Mouse (Mus musculus): Measurements from ENCODE around the gene Fam221a. TPM values are rescaled to one million over a fixed set of nuclear protein-coding genes. Genes with fewer than 3 reads are reported as not detected.
"Not testable (repeated sequence)": the region's sequence is repeated elsewhere in the genome, so short reads cannot be mapped to it uniquely, and the experiment has no call there.

The Fam221a gene
- total and polyA plus RNA-seq, 3 experiments = 0.08 TPM; not detected in 2

- Histone ChIP-seq H3K79me2 (ENCODE audit: control insufficient read depth, insufficient read depth, low read length, poor library complexity) (no peaks in the 10 kb centered on the region), H3K27me3 (ENCODE audit: control insufficient read depth in 1 of 2, insufficient read depth in 2 of 2, low read length in 2 of 2) (no peaks in the 10 kb centered on the region), H3K4me3 (ENCODE audit: control insufficient read depth in 1 of 2, insufficient read depth in 1 of 2, low read depth in 2 of 2, low read length in 2 of 2) (no peak overlapping the region), H3K9me3 (replicated peaks; ENCODE audit: insufficient read depth, low read length) (no peaks in the 10 kb centered on the region), H3K9ac (ENCODE audit: control insufficient read depth, low read depth, low read length, poor library complexity, severe bottlenecking) (no peak overlapping the region), H3K36me3 (ENCODE audit: control insufficient read depth in 1 of 2, insufficient read depth in 2 of 2, low read length in 2 of 2) (no peaks in the 10 kb centered on the region), H3K4me1 (ENCODE audit: control insufficient read depth in 1 of 2, insufficient read depth in 2 of 2, low read length in 2 of 2) (no peaks in the 10 kb centered on the region), H3K27ac (ENCODE audit: control insufficient read depth, low read depth, low read length) (no peak overlapping the region)
- TF ChIP-seq JUND (IDR thresholded peaks at IDR 0.05; ENCODE audit: low read depth, low read length) (no peak), MAFK (IDR thresholded peaks at IDR 0.05; ENCODE audit: borderline replicate concordance, low read depth, low read length) (no peak), TBP (IDR thresholded peaks at IDR 0.05; ENCODE audit: low read depth, low read length) (no peak), ELF1 (IDR thresholded peaks at IDR 0.05; ENCODE audit: low read depth, low read length) (no peak), ETS1 (IDR thresholded peaks at IDR 0.05; ENCODE audit: low read depth, low read length) (no peak), UBTF (IDR thresholded peaks at IDR 0.05; ENCODE audit: borderline replicate concordance, insufficient read depth, low read depth, low read length) (no peak), MYB (IDR thresholded peaks at IDR 0.05; ENCODE audit: low read depth, low read length) (no peak), ZC3H11A (IDR thresholded peaks at IDR 0.05; ENCODE audit: low read depth, low read length) (no peak), HCFC1 (IDR thresholded peaks at IDR 0.05; ENCODE audit: low read depth, low read length) (no peak), USF2 (IDR thresholded peaks at IDR 0.05; ENCODE audit: borderline replicate concordance in 1 of 2, insufficient read depth in 1 of 2, low read depth in 1 of 2, low read length in 2 of 2) (no peak), USF1 (IDR thresholded peaks at IDR 0.05; ENCODE audit: low read depth, low read length) (no peak)
- DNase-seq (ENCODE audit: low read depth, low spot score) = no peak
Measured at GRCm38 (mm10) chr6:49410830-49411229, 43.3 kb downstream of the Fam221a start.

- not testable (repeated sequence) for H3K9ac ChIP-seq (ENCODE audit: control insufficient read depth, low read depth, low read length, poor library complexity, severe bottlenecking); DNase-seq (ENCODE audit: low read depth, low spot score); H3K36me3 ChIP-seq (ENCODE audit: control insufficient read depth in 1 of 2, insufficient read depth in 2 of 2, low read length in 2 of 2); H3K9me3 ChIP-seq (replicated peaks; ENCODE audit: insufficient read depth, low read length); H3K27me3 ChIP-seq (ENCODE audit: control insufficient read depth in 1 of 2, insufficient read depth in 2 of 2, low read length in 2 of 2); H3K4me3 ChIP-seq (ENCODE audit: control insufficient read depth in 1 of 2, insufficient read depth in 1 of 2, low read depth in 2 of 2, low read length in 2 of 2); H3K4me1 ChIP-seq (ENCODE audit: control insufficient read depth in 1 of 2, insufficient read depth in 2 of 2, low read length in 2 of 2); H3K79me2 ChIP-seq (ENCODE audit: control insufficient read depth, insufficient read depth, low read length, poor library complexity); H3K27ac ChIP-seq (ENCODE audit: control insufficient read depth, low read depth, low read length)
Measured at GRCm38 (mm10) chr6:49412967-49413366, 45.4 kb downstream of the Fam221a start.

DNA sequence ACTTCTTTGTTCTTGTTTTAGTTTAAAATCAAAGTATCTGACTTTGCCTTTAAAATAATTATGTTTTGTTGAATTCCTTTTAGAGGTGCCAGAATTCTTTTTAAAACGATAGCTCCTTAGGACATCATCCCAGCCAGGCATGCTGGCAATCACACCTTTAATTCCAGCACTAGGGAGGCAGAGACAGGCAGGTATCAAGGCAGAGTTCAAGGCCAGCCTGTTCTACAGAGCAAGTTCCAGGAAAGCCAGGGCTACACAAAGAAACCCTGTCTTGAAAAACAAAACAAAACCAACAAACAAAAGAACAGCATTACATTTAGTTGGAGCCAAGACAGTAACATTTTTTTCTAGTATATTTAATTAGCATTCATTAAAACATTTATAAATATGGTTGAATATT is 48.4 kb downstream of the Fam221a start:
- no peak for DNase-seq (ENCODE audit: low read depth, low spot score)
- Histone ChIP-seq H3K4me1 (ENCODE audit: control insufficient read depth in 1 of 2, insufficient read depth in 2 of 2, low read length in 2 of 2) (no peaks in the 10 kb centered on the region), H3K79me2 (ENCODE audit: control insufficient read depth, insufficient read depth, low read length, poor library complexity) (no peaks in the 10 kb centered on the region), H3K36me3 (ENCODE audit: control insufficient read depth in 1 of 2, insufficient read depth in 2 of 2, low read length in 2 of 2) (no peaks in the 10 kb centered on the region), H3K9me3 (replicated peaks; ENCODE audit: insufficient read depth, low read length) (no peaks in the 10 kb centered on the region), H3K4me3 (ENCODE audit: control insufficient read depth in 1 of 2, insufficient read depth in 1 of 2, low read depth in 2 of 2, low read length in 2 of 2) (no peak overlapping the region), H3K27ac (ENCODE audit: control insufficient read depth, low read depth, low read length) (no peak overlapping the region), H3K9ac (ENCODE audit: control insufficient read depth, low read depth, low read length, poor library complexity, severe bottlenecking) (no peak overlapping the region), H3K27me3 (ENCODE audit: control insufficient read depth in 1 of 2, insufficient read depth in 2 of 2, low read length in 2 of 2) (no peaks in the 10 kb centered on the region)
- TF ChIP-seq CHD2 (IDR thresholded peaks at IDR 0.05; ENCODE audit: low read length) = no peak
